Mouse (Mus musculus): ENCODE data around the gene Rbm20. TPM values are rescaled to one million over a fixed set of nuclear protein-coding genes. Genes with fewer than 3 reads are reported as not detected.

Gene Rbm20
- total RNA-seq, 2 experiments from 2014 or later: 0.61 TPM; not detected in 1

- ATAC-seq (replicated peaks; ENCODE audit: low FRiP score, poor library complexity, severe bottlenecking): no peak
Measured at GRCm38 (mm10) chr19:53746116-53746515, 69.0 kb downstream of the Rbm20 start.

GRCm38 (mm10) chr19:53748236-53748775 lies 71.2 kb downstream of the Rbm20 start:
- no peak for ATAC-seq (replicated peaks; ENCODE audit: low FRiP score, poor library complexity, severe bottlenecking)

- no peak for ATAC-seq (replicated peaks; ENCODE audit: low FRiP score, poor library complexity, severe bottlenecking)
Measured at GRCm38 (mm10) chr19:53749326-53749725, 72.2 kb downstream of the Rbm20 start.

- no peak for ATAC-seq (replicated peaks; ENCODE audit: low FRiP score, poor library complexity, severe bottlenecking)
Measured at GRCm38 (mm10) chr19:53751420-53752185, 74.5 kb downstream of the Rbm20 start.

- ATAC-seq (replicated peaks; ENCODE audit: low FRiP score, poor library complexity, severe bottlenecking): no peak
Measured at GRCm38 (mm10) chr19:53752993-53753392, 75.9 kb downstream of the Rbm20 start.

GRCm38 (mm10) chr19:53754421-53754830 lies 77.3 kb downstream of the Rbm20 start:
- ATAC-seq (replicated peaks; ENCODE audit: low FRiP score, poor library complexity, severe bottlenecking): no peak

GRCm38 (mm10) chr19:53755346-53755745 lies 78.2 kb downstream of the Rbm20 start:
- no peak for ATAC-seq (replicated peaks; ENCODE audit: low FRiP score, poor library complexity, severe bottlenecking)

- no peak for ATAC-seq (replicated peaks; ENCODE audit: low FRiP score, poor library complexity, severe bottlenecking)
Measured at GRCm38 (mm10) chr19:53757432-53758109, 80.5 kb downstream of the Rbm20 start.

- no peak for ATAC-seq (replicated peaks; ENCODE audit: low FRiP score, poor library complexity, severe bottlenecking)
Measured at GRCm38 (mm10) chr19:53758881-53759418, 81.8 kb downstream of the Rbm20 start.

- ATAC-seq (replicated peaks; ENCODE audit: low FRiP score, poor library complexity, severe bottlenecking): no peak
Measured at GRCm38 (mm10) chr19:53760125-53761101, 83.3 kb downstream of the Rbm20 start.

- ATAC-seq (replicated peaks; ENCODE audit: low FRiP score, poor library complexity, severe bottlenecking): 0 out of 2 replicates have a peak, but pooled peaks have one; percentile 34
Measured at GRCm38 (mm10) chr19:53762749-53763438, 85.8 kb downstream of the Rbm20 start.

GRCm38 (mm10) chr19:53764688-53765478 lies 87.8 kb downstream of the Rbm20 start:
- no peak for ATAC-seq (replicated peaks; ENCODE audit: low FRiP score, poor library complexity, severe bottlenecking)

GRCm38 (mm10) chr19:53768478-53768877 lies 91.4 kb downstream of the Rbm20 start:
- 0 out of 2 replicates have a peak, but pooled peaks have one; percentile 48 for ATAC-seq (replicated peaks; ENCODE audit: low FRiP score, poor library complexity, severe bottlenecking)

GRCm38 (mm10) chr19:53773937-53774640 lies 97.0 kb downstream of the Rbm20 start:
- ATAC-seq (replicated peaks; ENCODE audit: low FRiP score, poor library complexity, severe bottlenecking): peak; percentile 66; the same call in 1 of the 2 replicates

- ATAC-seq (replicated peaks; ENCODE audit: low FRiP score, poor library complexity, severe bottlenecking): 0 out of 2 replicates have a peak, but pooled peaks have one; percentile 17
Measured at GRCm38 (mm10) chr19:53774641-53775350, 97.7 kb downstream of the Rbm20 start.

- ATAC-seq (replicated peaks; ENCODE audit: low FRiP score, poor library complexity, severe bottlenecking): no peak
Measured at GRCm38 (mm10) chr19:53779402-53779801, 102.3 kb downstream of the Rbm20 start.

- ATAC-seq (replicated peaks; ENCODE audit: low FRiP score, poor library complexity, severe bottlenecking): no peak; the same call in 1 of the 2 replicates
Measured at GRCm38 (mm10) chr19:53779818-53780217, 102.7 kb downstream of the Rbm20 start.

Data from erythroid progenitor cell, adult 5-6 weeks (primary cell).